Mouse (Mus musculus): Measurements from ENCODE around the gene Myadml2.

DNA sequence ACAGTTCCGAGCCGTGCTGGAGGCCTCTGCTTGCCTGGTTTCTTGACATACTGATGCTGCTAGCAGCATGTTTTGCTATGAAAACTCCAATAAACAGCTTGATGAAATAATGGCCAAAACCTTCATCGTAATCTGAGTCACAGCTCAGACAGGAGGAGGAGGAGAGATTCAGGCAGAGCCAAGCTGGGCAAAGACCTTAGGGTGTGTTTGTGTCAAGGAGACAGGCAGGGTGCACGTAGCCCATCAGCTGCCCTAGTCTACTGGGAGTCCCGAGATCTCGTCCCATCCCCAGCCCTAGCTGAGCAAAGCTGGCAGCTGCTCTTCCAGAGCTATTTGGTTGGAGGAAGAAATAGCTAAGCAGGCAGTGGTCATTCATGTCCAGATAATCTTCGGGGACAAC is 42.3 kb downstream of the Myadml2 start:
- TF ChIP-seq POLR2A (IDR thresholded peaks at IDR 0.05; ENCODE audit: low read depth, low read length): no peak
- no peak for TF ChIP-seq CTCF (IDR thresholded peaks at IDR 0.05; ENCODE audit: borderline replicate concordance, insufficient read depth, low read length)
